Mouse (Mus musculus): ENCODE results near the gene Mcm10.

Gene Mcm10

DNA sequence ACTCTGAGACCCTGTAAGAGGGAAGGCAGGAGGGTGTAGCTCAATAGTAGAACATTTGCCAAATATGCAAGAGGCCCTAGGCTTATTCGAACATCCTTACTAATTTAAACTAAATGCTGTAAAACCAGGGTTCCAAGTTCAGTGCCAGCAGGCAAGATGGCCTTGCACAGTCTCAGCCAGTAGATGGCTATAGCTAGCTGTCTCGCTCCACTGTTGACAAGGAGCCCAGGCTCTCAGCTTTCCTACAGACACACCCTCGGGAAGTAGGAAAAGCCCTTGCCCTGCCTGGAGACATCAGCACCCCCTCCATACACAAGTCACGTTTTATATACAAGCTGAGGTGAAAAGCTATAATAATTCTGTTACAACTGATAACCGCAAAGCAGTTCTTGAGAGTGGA, 20.1 kb upstream of the Mcm10 start:
- DNase-seq: no peak

DNA sequence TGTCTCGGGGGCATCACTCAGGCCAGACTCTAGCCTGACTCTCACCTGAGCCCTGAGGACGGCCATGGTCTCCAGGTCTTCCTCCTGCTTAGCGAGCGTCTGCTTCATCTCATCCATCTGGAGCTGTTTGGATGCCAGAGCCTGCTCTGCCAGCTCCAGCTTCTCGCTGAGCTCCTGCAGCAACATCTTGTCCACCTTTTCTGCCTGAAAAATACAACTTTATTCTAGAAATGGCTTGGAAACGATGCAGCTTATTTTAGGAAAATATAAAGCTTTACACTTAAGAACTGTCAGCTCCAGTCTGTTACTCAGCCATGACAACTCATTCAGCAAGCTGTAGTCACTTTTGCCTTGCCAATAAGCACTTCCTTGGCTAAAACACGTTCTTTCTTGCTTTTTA, 18.6 kb upstream of the Mcm10 start:
- peak; percentile 80 to 88 for DNase-seq

DNA sequence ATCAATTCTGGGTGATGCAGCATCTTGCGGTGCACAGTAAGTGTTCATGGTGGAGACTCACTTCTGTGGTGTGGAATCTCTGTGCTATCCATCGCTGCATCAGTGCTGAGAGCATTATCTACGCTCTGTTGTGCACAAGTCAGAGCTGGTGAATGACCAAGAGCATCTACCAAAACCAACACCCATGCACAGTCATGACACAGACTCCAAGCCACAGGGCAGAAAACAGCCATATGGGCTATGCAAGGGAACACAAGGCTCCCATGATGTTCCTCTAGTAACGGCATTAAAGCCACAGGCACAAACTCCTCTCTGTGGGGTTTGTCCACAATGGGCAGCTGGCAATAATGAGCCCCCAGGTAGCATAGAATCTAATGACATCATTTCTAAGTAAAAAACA, 17.2 kb upstream of the Mcm10 start:
- DNase-seq: peak in 1 of 2 experiments; percentile 56

DNA sequence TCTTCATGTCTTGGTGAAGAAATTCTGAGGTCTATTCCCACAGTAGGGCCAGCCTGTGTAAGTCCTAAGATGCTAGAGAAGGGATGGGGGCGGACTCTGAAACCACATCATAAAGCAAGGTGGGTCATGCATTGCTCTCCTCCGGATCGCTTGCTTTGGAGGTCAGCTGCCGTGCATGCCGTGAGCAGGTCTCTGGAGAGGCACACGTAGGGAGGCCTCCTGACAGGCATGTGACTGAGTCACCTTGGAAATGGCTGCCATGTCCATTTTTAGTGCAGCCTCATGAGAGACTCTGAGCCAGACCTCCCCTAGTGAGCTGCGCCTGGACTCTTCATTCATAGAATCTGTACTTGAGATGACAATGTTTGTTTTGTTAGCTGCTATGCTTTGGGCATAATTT, 15.5 kb upstream of the Mcm10 start:
- DNase-seq: no peak

DNA sequence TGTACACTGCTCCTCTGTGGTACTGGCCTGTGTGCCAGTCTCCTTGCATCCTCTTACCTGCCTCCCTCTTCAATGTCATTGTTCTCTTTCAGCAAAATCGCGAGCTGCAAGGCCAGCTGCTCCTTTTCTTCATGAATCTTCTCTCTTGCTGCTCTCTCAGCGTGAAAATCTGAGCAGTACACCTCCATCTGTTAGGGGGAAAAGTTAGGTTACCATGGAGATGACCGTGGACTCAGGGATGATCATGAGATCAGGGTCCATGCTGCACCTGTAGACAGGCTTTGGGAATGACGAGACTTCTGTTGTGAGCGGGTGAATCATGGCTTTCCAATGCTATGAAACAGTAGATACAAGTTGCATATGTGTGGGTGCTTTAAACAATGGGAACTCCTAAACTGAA, 14.5 kb upstream of the Mcm10 start:
- no peak for DNase-seq

DNA sequence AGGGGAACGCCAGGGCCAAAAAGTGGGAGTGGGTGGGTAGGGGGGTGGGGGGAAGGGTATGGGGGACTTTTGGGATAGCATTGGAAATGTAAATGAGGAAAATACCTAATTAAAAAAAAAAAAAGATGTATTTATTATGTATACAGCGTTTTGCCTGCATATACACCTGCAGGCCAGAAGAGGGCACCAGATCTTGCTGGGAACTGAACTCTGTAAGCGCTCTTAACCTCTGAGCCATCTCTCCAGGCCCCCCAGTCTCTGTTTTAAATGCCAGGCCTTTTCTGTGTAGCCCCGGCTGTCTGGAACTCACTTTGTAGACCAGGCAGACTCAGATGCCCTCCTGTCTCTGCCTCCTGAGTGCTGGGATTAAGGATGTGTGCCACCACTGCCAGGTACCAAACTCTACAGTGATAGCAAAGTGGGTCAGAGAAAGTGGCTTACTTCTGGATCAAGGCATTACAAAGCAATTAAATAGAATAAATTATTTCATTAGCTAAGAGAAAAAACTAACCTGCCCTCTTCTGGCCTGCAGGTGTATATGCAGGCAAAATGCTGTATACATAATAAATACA, 12.7 kb upstream of the Mcm10 start:
- no peak for DNase-seq

DNA sequence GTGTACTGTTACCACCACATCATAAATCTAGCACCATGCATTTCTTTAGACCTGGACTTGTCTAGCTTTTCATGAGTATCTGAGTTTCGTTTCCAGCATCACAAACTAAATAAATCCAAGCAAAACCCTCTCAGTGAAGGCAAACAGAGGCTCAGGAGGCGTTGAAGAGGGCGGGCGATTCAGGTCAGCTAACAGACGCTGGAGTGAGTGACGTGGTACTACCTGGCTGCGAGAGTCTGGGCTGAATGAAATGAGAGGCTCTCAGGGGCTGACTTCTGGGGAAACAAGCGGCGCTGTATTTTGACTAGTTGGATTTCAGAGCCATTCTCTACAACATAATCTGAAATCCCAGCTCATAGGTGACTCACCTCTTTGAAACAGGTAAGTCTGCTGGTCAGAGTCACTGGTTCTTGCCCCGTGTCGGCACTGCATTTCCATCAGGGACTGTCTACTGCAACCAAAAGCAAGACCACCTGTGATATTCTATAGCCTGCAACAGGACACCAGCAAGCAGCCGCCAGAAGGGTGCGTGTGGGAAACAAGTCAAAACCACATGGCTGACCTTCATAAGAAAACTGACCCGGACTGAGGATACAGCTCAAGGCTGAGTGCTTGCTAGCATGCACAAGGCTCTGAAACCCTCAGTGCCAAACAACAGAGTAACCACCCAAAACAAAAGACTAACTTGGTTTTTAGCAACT, 11.3 kb upstream of the Mcm10 start:
- no peak for DNase-seq

DNA sequence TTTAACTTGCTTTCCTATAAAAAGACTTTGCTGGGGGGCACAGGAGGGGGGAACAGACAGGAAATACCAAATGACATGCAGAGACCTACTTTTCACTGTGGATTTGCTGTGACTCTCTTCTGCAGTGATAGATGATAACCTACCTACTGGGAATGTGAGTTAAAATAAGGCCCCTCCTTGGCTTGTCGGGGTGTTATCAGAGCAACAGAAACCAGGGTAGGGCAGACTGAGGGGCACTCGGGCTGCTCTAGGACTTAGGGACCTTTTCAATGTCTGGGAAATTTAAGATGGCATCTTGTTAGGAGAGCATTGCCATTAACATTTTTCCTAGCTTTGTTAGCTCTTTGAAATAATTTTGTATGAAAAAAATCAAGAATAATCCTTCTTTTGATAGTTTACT, 10.7 kb upstream of the Mcm10 start:
- no peak for DNase-seq

DNA sequence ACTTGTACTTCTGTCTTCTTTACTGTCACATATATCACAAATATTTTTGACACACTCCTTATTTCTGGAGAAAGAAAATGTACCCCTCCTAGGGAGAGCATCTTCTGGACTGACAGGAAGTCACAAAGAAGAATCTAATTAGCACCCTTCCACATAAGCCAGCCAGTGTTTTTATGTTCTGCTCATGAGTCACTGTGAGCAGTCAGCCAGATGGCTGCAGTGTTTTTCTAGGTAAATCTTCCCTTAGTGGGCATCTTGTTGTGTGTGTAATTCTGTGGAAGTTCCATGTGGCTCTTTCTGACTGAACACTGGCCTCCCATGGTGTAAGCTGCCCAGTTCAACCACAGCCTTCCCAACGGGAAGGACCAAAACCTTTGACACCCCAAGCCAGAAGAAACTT, 7.1 kb upstream of the Mcm10 start:
- no peak for DNase-seq

DNA sequence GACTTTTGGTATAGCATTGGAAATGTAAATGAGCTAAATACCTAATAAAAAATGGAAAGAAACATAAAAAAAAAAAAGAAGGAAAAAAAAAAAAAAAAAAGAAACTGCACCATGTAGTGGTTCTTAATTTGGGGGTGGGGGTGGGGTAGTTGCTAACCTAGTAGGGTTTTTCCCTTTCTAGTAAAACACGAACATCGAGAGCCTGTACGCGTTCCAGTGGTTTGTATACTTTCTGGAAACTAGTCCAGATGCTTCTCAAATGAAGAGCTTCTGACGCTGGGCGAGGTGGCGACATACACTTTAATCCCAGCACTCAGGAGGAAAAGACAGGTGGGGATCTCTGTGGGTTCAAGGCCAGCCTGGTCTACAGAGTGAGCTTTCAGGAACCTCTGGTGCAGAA, 4.3 kb upstream of the Mcm10 start:
- DNase-seq: no peak

DNA sequence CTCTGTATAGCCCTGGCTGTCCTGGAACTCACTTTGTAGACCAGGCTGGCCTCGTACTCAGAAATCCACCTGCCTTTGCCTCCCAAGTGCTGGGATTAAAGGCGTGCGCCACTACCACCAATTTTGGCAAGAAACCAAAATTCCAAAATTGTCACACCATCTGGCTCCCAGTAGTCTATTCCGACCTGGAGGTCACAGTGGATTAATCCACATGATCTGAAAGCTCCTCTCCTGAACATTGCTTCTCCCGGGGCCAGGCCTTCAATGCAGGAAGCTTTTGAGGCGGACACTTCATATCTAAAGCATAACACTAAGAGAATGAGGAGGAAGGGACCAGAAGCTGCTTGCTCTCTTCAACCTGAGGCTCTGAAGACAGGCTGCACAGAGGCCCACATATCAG, 2.9 kb upstream of the Mcm10 start:
- DNase-seq: peak in 1 of 2 experiments; percentile 57

DNA sequence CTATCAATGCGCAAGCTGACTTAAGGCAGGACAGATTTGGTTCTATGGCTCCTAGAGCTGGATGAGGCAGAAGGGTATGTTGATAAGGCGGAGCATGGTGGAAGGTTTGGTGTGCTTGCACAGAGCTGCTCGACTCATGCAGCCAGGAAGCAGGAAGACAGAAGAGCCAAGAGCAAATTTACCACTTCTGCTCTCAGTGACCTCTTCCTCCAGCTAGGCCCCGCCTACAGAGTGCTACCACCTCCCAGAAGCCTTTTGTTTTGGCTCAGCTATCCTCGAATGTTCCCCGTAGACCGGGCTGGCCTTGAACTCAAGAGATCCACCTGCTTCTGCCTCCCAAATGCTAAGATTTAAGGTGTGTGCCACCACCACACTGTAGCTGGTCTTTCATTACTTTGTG, 2.0 kb upstream of the Mcm10 start:
- DNase-seq: no peak

DNA sequence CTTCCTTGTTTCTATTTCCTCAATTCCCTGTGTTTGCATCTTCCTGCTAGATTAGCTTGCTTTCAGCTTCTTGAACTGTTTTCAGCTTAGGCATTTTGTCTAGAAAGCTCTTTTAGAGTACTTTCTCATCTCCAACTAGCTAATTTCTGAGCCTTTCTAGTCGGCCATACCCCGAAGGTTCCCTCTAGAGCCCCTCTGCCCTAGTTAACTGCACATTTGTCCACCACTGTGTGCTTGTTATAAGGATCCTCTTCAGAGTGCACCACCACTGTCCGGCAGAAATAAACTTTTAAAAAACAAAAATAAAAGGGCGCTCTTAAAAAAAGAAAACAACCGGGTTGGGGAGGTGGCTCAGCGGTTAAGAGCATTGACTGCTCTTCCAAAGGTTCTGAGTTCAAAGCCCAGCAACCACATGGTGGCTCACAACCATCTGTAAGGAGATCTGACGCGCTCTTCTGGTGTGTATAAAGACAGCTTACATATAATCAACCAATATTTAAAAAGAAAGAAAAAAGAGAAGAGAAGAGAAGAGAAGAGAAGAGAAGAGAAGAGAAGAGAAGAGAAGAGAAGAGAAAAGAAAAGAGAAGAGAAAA, 597 bp downstream of the Mcm10 start:
- no peak for DNase-seq

DNA sequence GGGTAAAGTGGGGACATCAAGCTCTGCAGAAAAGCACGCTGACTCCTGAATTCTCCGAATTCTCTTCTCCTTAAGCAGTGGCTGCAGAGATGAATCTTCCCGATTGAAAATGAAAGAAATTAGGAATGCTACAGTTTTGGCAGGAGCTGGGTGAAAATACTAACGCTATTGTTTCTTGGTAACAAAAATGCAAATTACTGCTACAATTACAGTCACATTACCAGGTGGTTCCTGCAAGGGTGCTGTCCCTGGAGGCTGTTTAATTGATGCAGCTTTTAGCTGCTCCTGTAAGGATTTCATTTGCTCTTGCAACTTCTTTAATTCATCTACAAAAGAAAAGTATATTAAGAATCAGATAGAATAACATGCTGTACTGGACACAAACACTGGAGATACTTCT, 5.5 kb downstream of the Mcm10 start:
- no peak for DNase-seq

DNA sequence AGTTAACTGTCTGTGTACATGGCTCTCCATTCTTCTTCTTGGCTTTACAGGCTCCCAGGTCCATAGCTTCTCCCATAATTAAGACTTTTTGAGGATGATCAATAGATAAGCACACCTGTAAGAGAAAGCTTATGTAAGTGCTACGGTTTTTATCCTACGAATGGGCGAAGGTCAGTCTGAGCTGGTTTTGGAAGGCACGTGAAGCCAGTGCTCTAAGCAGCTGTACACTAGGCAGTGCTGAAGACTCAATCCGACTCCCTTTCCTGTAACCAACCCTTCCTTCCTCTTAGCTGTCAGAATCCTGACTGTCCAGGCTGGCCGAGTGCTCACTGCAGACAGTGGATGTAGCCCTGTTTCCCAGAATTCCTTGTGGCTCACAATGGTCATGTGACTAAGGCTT, 11.3 kb downstream of the Mcm10 start:
- no peak for DNase-seq

DNA sequence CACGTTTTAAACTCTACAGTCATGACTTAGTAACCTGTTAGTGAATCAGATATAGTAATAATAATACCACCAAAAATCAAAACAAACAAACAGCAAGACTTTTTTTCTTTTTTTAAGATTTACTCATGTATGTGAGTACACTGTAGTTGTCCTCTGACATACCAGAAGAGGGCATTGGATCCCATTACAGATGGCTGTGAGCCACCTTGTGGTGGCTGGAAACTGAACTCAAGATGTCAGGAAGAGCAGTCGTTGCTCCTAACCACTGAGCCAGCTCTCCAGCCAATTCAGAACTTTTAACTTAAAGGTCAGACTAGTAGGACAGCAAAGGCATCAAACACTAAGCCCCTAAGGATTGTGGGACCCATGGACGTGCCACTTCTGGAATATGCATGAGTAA, 13.7 kb downstream of the Mcm10 start:
- no peak for DNase-seq

DNA sequence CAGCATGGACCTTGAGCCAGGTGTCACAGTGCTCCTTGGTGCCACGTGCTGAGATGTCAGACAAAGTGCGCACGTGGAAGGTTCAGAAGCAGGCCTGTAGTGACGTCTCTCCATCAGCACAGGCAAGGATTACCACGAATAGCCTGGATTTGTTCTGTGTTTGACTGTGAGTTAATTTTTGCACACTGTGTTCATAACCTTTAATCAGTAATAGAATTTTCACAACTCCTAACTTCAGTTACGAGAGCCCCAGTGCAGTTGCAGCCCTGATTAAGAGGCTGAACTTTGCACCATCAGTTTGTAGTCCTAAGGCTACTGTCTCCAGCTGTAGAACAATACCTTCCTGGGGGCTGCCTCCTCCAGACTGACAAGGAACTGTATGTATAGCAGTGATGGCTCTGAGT, 16.2 kb downstream of the Mcm10 start:
- no peak for DNase-seq

DNA sequence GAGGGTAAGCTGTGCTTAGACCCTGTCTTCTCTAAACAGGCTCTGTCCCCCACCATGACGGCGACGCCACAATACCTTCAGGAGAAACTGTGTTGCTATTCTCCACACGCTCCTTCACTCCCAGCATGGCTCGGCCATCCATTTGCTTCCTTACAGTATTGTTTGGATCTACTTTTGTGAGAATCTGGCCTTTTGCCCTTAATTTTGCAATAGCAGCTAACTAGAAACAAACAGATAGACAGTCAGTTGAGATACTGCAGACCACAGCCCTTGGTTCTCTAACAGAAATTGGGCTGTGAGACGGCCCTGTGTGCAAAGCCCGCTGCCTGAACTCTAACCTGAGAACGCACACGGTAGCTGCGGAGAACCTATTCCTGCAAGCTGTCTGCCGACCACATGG, 16.9 kb downstream of the Mcm10 start:
- no peak for DNase-seq

DNA sequence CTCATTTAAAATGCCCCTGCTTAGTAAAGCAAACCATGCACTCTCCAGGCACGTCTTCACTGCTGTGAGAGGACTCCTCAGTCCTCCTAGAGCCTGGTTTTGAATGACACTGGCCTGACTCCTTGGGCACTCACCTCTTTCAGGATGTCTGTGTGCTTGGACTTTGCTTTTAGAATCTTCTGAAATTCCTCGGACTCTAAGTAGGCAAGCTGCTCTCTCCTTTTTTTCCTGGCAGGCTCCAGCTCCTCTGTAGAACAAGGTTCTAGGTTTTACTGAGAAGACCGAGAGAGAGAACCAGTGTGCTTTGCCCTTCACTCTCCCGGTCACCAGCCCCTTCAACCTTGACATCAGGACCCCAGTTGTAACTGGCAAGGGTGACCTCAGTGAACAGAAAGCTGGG, 18.2 kb downstream of the Mcm10 start:
- DNase-seq: no peak

DNA sequence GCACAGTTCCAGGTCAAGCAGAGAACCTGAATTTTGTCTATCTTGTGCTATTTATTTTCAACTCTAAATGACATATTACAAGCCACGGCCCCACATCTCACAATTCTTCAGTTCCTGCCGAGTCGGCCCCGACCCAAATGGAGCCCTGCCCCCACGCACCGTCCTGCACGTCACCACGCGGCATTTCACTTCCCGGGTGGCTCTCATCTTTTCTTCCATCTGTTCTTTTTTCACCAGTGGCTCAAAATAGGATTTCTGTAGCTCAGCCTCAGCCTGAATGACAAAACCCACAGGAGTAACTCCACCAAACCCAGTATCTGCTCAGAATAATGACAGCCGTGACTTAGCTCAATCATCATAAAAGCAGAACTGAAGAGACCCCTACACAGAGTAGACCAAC, 19.0 kb downstream of the Mcm10 start:
- DNase-seq: peak in 1 of 2 experiments; percentile 13

DNA sequence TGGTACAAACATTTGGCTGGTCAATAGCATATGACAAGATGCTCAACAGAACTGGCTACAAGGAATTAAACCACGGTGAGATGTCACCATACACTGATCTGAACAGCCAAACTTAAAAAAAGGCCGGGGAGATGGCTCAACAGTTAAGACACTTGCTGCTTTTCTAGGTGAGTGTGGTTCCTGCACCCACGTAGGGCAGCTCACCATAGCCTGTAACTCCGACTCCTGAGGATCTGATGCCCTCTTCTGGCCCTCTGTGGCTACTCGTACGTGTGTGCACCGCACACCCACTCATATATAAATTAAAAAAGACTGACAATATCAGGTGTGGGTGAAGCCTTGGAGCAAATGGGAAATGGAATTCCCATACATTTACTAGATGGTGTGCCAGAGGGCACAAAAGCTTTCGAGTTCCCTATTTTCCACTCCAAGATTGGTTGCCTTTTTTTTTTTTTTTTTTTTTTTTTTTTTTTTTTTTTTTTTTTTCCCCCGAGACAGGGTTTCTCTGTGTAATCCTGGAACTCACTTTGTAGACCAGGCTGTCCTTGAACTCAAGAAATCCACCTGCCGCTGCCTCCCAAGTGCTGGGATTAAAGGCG, 23.7 kb downstream of the Mcm10 start:
- no peak for DNase-seq

DNA sequence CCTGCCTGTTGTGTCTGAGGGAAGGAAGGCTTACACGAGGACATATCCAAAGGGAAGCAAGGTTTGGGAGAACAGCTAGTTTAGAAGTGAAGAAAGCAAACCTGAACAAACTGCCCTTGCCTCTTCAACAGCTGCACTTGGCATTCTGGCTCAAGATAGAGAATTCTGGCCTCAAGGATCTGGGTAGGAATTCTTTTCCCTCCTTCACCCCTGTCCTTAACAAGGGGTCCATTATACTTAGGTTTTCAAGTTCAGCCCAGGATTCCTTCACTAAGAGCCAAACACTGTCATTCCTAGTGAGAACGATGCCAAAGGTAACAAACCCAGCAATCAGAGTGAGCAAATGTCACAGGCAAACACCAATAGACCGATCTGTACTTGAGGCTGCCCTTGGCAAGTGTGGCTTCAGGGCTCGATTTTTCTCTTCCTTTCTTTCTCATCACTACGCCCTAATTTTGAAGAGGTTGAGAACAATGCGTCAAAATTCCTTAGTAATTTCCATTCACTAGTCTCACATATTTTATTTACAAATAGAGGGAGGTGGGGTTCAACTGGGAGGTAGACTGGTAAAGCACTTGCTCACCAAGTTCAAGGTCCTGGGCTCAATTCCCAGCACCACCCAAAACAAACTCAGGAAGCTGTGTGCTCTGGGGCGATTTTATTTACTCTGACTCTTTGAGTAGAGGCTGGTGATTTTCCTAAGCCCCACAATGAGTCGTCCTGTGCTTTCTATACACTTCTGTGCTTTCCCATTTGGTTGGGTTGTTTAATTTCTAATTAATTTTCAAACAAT, 25.0 kb downstream of the Mcm10 start:
- no peak for DNase-seq

DNA sequence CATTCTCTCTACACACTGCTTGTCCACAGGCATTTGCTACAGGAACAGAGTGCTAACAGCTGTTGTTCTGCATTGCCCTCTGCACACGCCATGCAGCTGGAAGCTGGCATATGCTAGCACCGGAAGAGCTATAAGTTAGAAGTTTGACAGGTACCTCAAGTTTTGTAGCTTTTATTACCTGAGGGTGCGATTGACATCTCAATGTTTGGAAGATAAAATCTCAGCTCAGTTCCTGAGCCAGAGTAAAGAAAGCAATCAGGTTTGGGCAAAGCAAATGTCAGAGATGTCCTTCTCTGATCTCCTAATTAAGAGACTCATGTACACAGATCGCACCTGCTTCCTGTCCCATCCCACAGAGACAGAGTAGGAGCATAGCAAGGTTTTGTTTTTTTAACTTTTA, 25.8 kb downstream of the Mcm10 start:
- DNase-seq: no peak

DNA sequence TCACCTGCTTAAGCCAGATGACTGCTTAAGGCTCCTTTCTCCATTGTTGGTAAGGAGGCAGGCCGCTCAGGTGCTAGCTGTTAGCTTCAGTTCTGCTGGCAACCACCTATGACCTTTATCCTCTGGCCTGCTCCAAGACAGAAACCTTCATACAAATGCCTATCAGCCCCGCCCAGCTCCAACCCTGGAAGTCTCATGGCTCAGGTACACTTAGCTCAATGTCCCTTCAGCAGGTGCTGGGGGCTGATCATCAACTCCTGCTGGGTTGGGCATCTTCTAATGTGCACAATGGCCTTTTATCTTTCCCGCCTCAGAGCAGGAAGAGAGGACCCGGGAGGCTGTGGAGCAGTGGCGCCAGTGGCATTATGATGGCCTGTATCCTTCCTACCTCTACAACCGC, 27.6 kb downstream of the Mcm10 start:
- DNase-seq: no peak
